Mouse (Mus musculus) limb, embryonic 14.5 days (tissue): ENCODE results near the gene Fhit. TPM values are rescaled to one million over a fixed set of nuclear protein-coding genes. Genes with fewer than 3 reads are reported as not detected.

Experiments
- ATAC-seq: fragments of 200-750 bp; cut with Nextera tagmentation; 2 replicates; pipeline ENCODE4 v1.8.0; 2017; ENCODE audit warnings: low read depth, moderate number of reproducible peaks, moderate TSS enrichment; ENCODE audit not compliant: low FRiP score
- DNase-seq: peaks from one replicate; pipeline ENCODE4 v3.0.0-alpha.2; 2015; ENCODE audit warnings: low spot score
- H3K27ac ChIP-seq: fragments of 300-500 bp; sonication (generic); replicated peaks from 2 replicates; pipeline ENCODE4 v1.5.1; 2014; ENCODE audit warnings: low read depth, mild to moderate bottlenecking, low read length, moderate library complexity, mixed read lengths
- H3K27me3 ChIP-seq: fragments of 300-500 bp; sonication (generic); 2 replicates; pipeline ENCODE4 v1.6.1; 2014; ENCODE audit warnings: low read length, mixed read lengths; ENCODE audit not compliant: control insufficient read depth, insufficient read depth
- H3K36me3 ChIP-seq: fragments of 300-500 bp; sonication (generic); 2 replicates; pipeline ENCODE4 v1.6.1; 2014; ENCODE audit warnings: mild to moderate bottlenecking, low read length, moderate library complexity, mixed read lengths; ENCODE audit not compliant: control insufficient read depth, insufficient read depth
- H3K4me1 ChIP-seq: fragments of 300-500 bp; sonication (generic); 2 replicates; pipeline ENCODE4 v1.6.1; 2014; ENCODE audit warnings: antibody characterized with exemption, low read length, mixed read lengths; ENCODE audit not compliant: control insufficient read depth, insufficient read depth
- H3K4me2 ChIP-seq: fragments of 300-500 bp; sonication (generic); replicated peaks from 2 replicates; pipeline ENCODE4 v1.6.1; 2014; ENCODE audit warnings: low read depth, mild to moderate bottlenecking, low read length, moderate library complexity; ENCODE audit not compliant: severe bottlenecking
- H3K4me3 ChIP-seq: fragments of 300-500 bp; sonication (generic); replicated peaks from 2 replicates; pipeline ENCODE4 v1.5.1; 2014; ENCODE audit warnings: low read length
- H3K9ac ChIP-seq: fragments of 300-500 bp; sonication (generic); 2 replicates; pipeline ENCODE4 v1.6.1; 2014; ENCODE audit warnings: mild to moderate bottlenecking, low read depth, low read length, moderate library complexity; ENCODE audit not compliant: severe bottlenecking
- H3K9me3 ChIP-seq: fragments of 300-500 bp; sonication (generic); 2 replicates; pipeline ENCODE4 v1.6.1; 2016; ENCODE audit warnings: low read length; ENCODE audit not compliant: control insufficient read depth
- POLR2A ChIP-seq: fragments of 200-500 bp; IDR thresholded peaks from 2 replicates; pipeline ENCODE4 v1.8.0; 2012; ENCODE audit warnings: inconsistent platforms, mild to moderate bottlenecking, moderate library complexity, borderline replicate concordance; ENCODE audit not compliant: insufficient read depth, insufficient read length; ENCODE audit errors: extremely low read depth
- WGBS: fragments of 180-500 bp; shearing (Covaris S2); extraction: QIAGEN DNeasy Blood & Tissue Kit; methylation state at CpG from one replicate; pipeline ENCODE4 v1.1.7; 2014; 5-methylcytosine and 5-hydroxymethylcytosine counted together
- polyA plus RNA-seq, 2 experiments: library from polyadenylated mRNA; depleted of rRNA in 1 of 2; stranded (reverse) in 1 of 2; unstranded in 1 of 2; fragments of >200 nt; fragmentation: Nextera tagmentation in 1 of 2; extraction: Ambion mirVana in 1 of 2; gene quantifications; 2 replicates each; pipeline versions ENCODE4 v1.2.1 to v1.2.3; 2012 to 2014

Fhit gene
- polyA plus RNA-seq, 2 experiments = 3.5 to 7.6 TPM

DNA sequence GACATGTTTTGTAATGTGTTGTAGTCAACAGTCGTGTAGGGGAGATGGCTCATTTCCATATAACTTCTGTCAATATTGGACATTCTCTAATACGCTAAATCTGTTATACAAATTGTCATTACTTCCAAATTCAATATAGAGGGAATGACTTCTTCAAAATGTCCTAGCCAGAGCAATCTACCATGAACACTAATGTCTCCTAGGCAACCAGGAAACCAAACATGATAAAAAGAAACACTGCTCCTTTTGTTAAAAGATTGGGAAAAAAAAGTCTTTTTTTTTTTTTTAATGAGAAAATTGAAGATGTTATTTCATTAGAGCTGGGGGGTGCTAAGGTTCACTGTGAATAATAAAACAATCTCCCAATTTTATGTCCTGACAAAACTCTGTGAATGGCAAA, 729.3 kb downstream of the Fhit start:
- no peaks in the 10 kb centered on the region for H3K36me3 ChIP-seq
- no peaks in the 10 kb centered on the region for H3K27me3 ChIP-seq
- H3K4me3 ChIP-seq = no peak overlapping the region
- no peak for DNase-seq
- TF ChIP-seq POLR2A = no peak
- no peaks in the 10 kb centered on the region for H3K9me3 ChIP-seq
- no peak overlapping the region for H3K9ac ChIP-seq
- H3K27ac ChIP-seq = no peak overlapping the region
- no peak for ATAC-seq
- H3K4me2 ChIP-seq = no peak overlapping the region
- 89% methylated on average over 2 of the region's 2 CpGs for WGBS
- no peaks in the 10 kb centered on the region for H3K4me1 ChIP-seq

DNA sequence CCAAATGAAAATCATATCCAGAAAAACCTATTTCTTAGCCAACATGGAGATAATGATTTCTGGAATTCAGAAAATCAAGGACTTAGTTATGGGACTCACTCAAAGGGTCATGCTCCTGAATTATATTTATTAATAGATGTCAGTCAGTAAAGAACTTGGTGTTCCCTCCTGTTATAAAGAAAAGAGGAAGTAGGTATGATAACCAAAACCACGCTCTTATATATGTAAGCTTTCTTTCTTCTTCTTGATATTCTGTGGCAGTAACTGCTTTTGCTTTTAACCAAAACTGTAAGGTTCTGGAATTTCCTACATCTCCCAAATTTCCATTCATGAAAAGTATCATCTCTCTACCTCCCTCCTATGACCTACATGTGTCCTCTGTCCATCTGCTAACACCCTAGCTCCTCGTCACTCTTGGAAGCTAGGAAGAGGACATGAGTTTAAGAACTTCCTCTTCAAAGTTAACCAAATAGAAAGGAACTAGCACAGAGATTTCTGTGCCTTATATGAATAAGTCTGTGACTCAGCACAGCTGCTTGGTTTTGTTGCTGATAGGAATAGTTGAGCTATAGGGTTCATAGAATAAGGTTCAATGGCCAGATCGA, 731.3 kb downstream of the Fhit start:
- Histone ChIP-seq H3K9me3 (no peaks in the 10 kb centered on the region), H3K4me1 (no peaks in the 10 kb centered on the region), H3K9ac (no peak overlapping the region), H3K4me3 (no peak overlapping the region), H3K4me2 (no peak overlapping the region), H3K27me3 (no peaks in the 10 kb centered on the region), H3K27ac (no peak overlapping the region), H3K36me3 (no peaks in the 10 kb centered on the region)
- 96% methylated on average over 3 of the region's 3 CpGs for WGBS
- TF ChIP-seq POLR2A = no peak
- ATAC-seq = no peak
- DNase-seq = no peak

DNA sequence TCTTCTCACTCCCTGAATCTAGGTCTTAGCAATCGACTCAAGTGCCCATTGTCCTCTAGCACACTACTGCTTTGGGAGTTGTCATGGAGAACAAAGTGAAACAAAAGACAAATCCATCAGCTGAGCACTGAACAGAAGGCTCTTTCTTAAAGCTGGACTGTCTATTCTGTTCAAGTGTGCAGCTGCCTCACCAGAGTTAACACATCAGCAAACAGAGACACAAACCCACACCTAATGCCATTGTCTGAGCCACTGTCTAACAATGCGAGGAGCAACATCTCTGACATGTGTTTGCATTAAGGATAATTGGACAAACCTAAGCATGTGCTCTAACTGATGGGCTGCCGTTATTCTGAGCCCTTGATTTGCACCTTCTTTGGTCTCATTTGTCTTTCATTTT, 738.3 kb downstream of the Fhit start:
- no peak for TF ChIP-seq POLR2A
- Histone ChIP-seq H3K36me3 (no peaks in the 10 kb centered on the region), H3K4me1 (no peaks in the 10 kb centered on the region), H3K4me2 (no peak overlapping the region), H3K27ac (no peak overlapping the region), H3K9ac (no peak overlapping the region), H3K4me3 (no peak overlapping the region), H3K9me3 (no peaks in the 10 kb centered on the region), H3K27me3 (no peaks in the 10 kb centered on the region)
- ATAC-seq (no peak), DNase-seq (no peak)
- 82% methylated on average over 3 of the region's 3 CpGs for WGBS

DNA sequence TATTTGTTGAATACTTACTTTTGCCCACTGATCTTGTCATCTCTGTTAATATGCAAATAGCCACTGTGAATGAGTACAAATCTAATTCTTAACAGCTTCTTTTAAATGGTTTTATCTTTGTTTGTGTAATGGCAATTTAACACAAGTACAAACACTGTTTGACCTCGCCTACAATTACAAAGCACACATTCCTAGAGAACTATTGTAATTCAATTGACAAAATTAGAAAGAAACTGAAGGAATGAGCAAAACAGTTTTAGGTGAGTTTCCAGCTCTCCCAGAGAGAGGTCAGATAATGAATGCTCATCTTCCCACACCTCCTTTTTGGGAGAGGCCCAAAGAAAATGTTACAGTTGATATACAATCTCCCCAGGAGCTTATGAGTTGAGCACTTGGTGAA, 739.6 kb downstream of the Fhit start:
- Histone ChIP-seq H3K9me3 (no peaks in the 10 kb centered on the region), H3K4me2 (no peak overlapping the region), H3K4me1 (no peaks in the 10 kb centered on the region), H3K36me3 (no peaks in the 10 kb centered on the region), H3K27ac (no peak overlapping the region), H3K9ac (no peak overlapping the region), H3K4me3 (no peak overlapping the region), H3K27me3 (no peaks in the 10 kb centered on the region)
- 64% methylated on average over 1 of the region's 1 CpGs for WGBS
- DNase-seq (no peak), ATAC-seq (no peak)
- TF ChIP-seq POLR2A = no peak

DNA sequence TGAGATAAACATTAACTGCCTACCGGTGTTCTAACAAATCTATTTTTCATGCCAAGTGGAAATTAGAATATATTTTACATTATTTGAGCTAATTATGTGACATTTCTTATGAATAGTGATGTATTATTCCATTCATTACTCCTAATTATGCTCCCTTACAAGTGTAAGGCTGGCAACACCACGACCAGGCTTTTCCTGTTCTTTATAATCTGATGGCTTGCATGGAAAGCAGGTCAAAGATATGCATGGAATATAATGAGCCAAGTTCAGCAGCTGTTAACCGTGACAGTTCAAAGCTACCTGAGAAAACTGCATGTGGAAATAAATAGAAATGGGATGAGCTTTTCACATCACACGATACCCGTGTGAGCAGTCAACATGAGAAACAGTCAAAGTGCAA, 746.8 kb downstream of the Fhit start:
- H3K27me3 ChIP-seq = no peaks in the 10 kb centered on the region
- DNase-seq = no peak
- no peaks in the 10 kb centered on the region for H3K36me3 ChIP-seq
- no peak overlapping the region for H3K4me2 ChIP-seq
- H3K4me1 ChIP-seq = no peaks in the 10 kb centered on the region
- no peak overlapping the region for H3K4me3 ChIP-seq
- H3K9me3 ChIP-seq = no peaks in the 10 kb centered on the region
- no peak for ATAC-seq
- no peak overlapping the region for H3K27ac ChIP-seq
- H3K9ac ChIP-seq = no peak overlapping the region
- WGBS = 81% methylated on average over 5 of the region's 5 CpGs
- no peak for TF ChIP-seq POLR2A
